Mouse (Mus musculus) kidney, adult 9 months (tissue): Measurements from ENCODE around the gene Stat5b.
A peak's percentile ranks its signal among the peaks of the same experiment; 100 is the strongest.

ENCODE experiments used
- DNase-seq: peaks from one replicate; pipeline ENCODE4 v3.0.0; 2022

Gene Stat5b

DNA sequence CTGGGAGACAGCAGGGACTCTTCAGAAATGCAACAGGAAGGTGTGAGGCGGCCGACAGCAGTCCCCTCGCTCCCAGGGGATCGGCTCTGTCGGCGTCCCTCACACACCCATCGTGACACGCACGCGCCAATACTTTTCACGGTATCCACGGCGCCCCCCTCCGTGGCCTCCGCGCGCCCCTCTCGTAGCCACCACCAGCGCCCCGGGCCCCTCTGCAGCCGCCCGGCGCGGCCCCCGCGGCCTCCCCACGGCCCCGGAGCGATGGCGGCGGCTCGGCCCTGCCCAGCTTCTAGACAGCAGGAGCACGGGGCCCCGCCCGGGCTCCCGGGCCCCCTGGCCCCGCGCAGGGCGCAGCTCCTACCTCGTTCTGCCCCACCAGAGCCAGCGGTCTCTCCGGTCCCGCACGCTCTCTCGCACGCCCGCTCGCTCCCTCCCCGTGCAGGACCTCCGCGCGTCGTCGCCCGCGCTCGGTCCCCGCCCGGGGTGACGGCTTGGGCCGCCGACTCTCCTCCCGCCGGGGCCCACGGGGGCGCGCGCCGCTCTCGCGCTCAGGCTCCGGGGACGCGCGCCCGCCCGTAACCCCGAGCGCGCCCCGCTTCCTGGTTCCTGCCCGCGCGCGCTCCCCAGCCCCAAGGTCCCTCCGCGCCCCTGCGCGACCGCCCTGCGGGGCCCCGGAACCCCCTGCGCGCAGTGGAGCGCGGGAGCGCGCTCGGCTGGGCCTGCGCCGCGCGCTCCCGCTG is at the start of gene Stat5b:
TSS of gene Stat5b (minus strand) at position 687 of the 740 bp plus-strand sequence.
- DNase-seq = peak; percentile 79

DNA sequence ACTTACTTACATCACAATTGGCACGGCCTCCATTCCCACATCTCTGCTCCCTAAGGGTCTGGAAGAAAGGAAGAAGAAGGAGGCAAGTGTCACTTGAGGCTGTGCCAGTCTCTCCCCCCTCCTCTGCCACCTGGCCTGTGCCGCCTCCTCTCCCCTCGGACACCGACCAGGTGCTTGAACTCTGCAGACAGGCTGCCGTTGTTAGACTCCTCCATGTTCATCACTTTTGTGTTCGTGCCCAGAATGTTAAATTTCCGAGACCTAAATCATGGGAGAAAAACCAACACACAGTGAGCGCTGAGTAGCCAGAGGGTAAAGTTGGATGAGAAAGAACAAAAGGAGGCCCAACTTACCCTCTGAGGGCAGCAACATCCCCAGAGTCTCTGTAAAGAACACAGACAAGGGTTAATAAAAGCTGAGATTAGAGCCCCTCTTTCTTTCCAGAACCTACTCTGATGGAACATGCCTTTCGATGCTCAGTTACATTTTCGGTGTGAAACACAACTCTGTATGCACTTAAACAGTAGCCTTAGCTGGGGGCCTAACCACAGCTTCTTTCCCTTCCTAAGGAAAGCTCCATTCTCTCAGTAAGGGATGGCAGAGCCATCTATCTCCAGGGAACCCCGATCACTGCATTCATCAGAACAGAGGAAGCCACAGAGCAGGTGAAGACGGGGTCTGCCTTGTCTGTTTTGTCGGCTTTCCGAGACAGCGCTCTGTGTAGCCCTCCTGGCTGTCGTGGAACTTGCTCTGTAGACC is 48.1 kb upstream of the Stat5b start:
- no peak for DNase-seq

DNA sequence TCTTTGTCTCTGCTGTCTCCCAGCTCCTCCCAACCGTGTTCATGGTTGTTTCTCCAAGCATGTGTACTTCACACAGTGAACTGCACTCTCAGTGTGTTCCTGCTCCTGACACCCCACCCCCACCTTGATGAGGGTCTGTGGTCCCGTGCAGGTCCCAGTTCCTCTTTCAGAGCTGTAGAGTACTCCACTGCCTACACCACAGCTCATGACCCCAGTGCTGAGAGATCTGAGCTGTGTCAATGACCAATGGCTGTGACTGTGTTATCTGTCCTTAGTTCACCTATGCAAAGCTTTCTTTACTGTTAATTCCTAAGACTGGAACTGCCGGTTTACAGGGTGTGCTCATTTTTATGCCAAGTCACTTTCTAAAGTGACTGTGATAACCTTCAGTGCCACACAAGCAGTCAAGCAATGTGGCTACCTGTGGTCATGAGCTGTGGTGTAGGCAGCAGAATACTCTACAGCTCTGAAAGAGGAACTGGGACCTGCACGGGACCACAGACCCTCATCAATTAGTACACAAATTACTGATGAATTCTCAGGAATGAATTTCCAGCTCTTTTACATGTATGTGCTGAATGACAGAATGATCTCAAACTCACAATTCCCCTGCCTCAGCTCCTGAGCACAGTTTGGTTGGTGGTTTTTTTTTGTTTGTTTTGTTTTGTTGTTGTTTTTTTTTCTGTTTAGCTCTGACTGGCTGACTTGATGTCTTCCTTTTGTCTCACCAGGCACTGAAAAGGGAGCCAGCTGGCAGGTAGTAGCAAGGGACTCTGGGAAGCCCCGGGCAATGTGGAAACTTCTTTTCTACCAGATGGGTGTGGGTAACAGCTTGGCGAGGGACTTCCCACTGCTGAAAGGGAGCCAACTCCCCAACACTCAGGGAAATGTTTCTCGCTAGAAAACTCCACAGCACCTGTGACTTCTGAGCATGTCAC is 47.0 kb upstream of the Stat5b start:
- DNase-seq = peak; percentile 32

DNA sequence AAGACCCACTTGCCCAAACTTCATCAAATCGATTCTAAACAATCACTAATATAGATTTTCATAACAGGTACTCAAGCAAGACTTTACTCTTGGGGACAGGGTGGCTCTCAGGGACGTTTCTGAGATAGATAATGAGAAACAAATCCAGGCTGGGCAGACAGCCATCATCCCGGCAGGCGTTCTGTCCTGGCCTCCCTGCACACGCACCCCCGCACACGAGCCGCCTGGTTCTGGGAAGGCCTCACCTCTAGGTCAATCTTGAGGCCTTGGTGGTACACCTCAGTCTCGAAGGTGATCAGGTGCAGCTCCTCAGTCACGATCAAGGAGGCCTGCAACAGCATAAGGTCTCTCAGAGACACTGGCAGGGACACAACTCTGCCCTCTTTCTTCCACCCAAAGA is 45.6 kb upstream of the Stat5b start:
- DNase-seq = no peak

DNA sequence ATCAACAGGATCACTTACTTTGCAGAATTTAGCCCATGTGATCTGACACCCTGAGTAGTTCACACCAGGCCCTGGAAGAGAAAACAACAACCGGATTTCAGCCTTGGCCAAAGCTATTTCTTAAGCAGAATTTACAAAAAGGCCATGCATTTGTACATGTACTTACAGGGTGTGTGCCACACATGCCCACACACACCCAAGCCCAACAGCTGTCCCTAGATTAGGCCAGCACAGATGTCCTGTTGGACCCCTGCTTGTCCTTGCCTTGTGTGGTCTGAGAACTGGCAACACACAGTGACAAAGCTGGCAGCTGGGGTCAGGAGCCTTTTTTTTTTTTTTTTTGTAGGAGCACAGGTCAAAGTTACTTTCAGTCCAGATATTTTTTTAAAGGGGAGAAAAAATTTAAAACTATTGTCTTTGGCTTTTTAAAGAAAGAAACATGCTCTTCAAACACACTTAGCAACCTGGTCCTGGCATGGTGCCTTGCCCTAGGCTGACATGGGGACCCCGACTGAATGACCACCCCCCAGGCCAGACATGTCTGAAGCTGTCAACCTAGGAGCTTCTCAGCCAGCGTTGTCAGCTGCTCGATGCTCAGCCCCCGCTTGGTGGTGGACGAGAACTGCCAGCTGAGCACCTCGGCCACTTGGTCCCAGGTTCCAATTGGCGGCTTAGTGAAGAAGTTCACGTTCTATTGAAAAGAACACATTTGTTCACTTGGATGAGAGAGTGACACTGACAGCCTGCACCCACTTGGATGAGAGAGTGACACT is 43.8 kb upstream of the Stat5b start:
- DNase-seq = no peak

DNA sequence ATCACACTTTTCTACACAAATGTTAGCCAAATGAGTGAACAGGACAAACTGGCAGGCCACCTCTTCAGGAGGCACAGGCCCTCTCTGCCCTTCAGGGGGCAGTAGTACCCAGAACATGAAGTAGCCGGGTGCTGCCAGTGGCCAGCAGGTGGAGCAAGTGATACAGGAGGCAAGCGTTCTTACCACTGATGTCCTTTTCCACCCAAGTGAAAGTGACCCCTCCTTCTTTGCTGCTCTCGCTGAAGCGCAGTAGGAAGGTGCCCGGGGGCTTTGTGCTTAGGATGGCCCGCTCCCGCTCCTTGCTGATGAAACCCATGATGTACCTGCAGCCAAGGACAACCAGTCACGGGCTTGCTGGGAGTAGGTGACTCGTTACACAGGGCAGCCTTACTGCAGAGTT is 43.0 kb upstream of the Stat5b start:
- DNase-seq = peak; percentile 95

DNA sequence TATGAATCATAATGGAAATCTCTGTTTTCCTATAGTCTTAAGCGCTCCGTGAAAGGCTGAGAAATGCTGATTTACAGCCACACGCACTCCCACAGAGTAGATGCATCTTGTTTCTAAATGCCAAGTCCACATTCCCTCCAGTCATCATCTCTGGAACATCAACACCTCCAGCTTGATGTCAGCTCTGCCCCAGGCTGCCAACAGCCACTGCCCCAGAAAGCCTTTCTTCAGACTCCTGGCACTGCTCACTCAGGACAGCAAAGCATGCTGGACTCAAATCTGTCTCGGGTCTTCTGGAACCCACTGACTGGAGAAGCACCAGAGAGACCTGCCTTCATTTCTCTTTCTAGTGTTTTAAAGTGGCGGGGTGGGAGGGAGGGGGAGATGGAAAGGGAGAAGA is 41.9 kb upstream of the Stat5b start:
- no peak for DNase-seq

DNA sequence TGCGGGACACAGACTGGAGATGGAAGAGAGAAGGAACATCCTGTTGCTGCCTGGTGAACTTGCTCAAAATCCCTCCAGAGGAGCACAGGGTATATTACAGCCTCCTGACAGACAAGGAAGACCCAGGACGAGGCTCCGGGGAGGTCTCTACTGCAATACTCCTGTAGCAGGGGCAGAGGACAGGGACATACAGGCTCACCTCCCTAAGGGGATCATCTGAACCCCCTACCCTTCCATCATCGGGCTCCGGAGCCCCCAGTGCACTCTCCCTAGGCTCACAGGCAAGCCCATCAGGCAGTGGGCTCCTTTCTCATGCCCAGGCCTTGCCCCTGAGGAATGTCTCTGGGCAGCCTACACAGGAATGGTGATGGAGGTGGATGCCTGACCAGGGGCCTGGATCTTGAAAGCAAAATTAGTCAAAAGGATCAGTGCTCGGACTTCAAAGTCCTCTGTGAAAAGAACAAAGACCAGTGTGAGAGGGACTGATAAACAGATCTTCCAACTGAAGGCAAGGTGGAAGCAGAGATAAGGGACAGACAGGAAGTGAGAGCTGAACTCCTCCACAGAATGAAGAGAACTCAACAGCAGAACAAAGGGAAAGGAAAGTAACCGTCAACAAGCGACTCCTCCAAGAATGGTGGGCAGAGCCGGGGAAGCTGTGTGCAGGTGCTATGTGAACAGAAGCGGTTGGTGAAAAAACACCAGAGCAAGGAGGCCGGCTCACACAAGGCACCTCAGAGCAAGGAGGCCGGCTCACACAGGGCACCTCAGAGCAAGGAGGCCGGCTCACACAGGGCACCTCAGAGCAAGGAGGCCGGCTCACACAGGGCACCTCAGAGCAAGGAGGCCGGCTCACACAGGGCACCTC is 41.0 kb upstream of the Stat5b start:
- no peak for DNase-seq

DNA sequence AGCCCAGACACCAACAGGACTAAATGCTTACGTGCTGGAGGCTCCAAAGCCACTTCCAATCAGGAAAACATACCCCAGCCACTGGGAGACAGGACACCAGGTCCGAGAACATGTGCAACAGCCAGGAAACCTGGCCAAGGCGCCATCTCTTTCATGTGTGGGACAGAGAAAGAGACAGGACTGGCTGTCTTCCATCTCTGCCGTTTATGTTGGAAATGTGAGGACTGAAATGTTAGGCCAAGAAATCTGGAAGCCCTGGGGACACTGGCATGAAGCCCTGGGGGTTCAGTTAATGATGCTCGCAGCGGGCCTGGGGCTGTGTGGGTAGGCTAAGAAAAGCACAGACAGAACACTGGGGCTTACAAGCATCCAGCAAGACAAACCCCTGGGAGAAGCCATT is 40.0 kb upstream of the Stat5b start:
- DNase-seq = no peak

DNA sequence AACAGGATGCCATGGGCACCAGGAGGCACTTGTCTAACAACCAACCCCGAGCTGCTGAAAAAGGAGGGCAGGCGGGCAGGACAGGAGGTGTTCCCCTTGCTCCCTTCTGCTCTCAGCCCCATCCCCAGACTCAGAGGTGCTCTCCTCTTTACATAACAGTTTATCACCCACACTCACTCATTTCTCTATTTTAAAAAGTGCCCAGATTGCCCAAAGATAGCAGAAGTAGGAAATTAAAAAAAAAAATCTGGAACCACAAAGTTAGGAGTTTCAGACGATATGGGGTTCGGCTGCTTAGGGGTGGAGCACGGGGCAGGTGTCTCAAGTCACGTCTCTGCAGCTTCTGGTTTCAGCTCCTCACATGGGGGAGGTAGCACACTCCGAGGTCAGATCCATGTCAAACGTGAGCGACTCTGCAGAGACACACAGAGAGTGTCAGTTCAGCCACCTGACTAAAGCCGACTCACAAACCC is 37.9 kb upstream of the Stat5b start:
- DNase-seq = no peak

DNA sequence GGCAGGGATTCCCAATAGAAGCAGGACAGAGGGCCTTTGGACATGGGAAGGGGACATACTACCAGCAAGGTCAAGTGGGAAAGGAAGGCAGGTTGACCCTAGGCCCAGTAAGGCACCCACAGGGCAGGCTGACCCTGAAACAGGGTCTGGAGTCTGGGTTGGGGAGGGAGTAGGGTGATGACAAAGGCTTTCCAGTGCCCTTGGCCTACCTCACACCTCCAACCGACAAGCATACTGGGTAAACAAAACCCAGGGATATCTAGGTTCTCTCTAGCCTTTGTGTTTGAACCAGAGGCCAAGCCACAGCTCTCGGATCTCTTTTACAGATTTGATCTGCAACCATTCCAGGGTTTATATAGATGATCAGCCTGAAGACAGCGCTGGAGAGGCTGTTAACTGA is 37.2 kb upstream of the Stat5b start:
- no peak for DNase-seq

DNA sequence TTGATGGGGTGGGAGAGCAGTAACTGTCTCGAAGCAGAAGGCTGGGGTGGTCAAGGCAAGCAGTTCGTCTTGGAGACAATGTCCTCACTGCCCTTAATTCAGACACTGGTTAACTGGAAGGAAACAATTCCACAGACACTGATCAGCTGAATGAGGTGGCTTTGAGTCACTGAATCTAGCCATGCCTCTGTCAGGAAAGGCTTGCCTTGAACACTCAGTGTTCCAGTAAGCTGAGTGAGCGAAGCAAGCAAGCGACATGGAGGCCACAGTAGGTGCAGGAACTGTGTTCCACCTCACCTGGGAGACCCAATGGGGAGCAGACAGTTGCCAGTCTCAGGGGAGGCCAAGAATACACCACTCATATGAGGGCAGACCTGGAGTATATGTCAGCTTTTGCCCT is 36.7 kb upstream of the Stat5b start:
- no peak for DNase-seq

DNA sequence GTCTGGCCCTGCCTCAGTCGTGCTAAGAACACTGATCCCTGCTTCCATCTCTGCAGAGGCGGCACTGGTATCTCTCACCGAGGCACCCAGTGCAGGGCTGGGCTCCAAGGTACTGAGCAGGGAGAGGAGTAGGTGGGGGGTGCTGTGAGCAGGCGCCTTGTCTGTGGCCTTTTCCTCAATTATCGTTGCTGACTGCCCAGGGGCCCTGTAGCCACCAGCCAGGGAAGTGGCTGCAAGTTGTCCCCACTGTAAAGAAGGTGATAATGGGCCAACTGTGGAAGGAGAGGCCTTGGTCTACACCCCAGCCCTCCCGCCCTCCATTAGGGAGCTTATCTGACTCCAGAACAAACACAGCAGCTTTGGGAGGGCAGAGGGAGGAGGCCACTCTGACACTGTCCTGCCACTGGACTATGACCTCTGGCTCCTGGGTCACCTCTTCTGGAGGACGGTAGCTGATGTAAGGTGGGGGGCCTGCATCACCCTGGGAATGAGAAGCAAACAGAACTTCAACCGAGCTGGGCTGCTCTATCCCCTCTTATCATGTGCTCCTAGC is 35.7 kb upstream of the Stat5b start:
- DNase-seq = no peak

DNA sequence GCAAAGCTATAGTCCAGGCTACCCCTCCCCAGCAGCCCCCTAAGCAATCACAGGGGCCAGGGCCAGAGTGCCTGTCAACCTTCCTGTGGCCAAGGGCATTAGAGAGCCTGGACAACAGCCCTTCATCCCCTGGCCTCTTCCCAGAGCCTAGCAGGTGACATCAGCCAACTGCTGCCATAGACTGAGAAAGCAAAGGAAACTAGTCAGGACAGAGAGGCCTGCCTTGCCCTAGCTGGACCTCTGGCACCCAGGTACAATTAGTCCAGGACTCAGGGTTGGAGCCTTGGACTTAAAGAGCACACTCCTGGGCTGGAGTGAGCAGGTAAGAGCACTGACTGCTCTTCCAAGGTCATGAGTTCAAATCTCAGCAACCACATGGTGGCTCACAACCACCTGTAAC is 34.9 kb upstream of the Stat5b start:
- no peak for DNase-seq

DNA sequence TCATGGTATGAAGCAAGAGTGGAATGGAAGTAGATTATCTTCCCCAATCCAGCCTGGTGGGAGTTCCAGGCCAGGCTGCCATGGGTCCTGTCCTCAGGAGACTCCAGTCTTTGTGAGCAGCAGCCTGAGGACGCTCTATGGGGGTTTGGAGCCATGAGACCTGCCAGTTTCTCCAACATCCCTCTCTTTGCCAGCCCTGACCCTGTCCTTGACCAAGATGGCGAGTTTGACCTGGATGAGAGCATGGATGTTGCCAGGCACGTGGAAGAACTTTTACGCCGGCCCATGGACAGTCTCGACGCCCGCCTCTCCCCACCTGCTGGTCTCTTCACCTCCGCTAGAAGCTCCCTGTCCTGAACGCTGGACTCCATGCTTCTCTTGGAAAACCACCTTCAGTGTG is 33.1 kb upstream of the Stat5b start:
- no peak for DNase-seq

DNA sequence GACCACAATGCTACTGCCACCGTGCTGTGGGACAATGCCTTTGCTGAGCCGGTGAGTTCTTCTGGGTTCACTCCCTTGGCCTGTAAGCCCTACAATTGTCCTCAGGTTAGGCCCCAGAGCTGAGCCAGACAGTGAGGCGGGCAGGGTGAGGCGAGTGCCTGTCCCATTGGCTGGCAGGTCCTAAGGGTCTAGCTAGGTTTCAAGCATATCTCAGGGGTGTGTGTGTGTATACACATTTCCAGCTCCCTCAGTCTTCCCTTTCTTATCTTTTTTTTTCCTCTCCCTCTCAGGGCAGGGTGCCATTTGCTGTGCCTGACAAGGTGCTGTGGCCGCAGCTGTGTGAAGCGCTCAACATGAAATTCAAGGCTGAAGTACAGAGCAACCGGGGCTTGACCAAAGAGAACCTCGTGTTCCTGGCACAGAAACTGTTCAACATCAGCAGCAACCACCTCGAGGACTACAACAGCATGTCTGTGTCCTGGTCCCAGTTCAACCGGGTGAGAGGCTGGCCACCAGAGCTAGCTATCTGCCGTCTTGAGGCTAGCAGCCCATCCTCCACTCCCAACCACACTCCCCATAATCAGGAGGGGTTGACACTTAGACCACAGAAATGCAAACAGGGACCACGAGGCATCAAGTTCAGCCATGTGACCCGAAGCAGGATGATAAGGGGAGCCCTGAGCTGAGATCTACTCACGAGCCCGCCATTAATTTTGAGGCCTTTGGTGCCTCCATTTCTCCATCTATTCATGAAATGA is 29.0 kb upstream of the Stat5b start:
- DNase-seq = no peak

DNA sequence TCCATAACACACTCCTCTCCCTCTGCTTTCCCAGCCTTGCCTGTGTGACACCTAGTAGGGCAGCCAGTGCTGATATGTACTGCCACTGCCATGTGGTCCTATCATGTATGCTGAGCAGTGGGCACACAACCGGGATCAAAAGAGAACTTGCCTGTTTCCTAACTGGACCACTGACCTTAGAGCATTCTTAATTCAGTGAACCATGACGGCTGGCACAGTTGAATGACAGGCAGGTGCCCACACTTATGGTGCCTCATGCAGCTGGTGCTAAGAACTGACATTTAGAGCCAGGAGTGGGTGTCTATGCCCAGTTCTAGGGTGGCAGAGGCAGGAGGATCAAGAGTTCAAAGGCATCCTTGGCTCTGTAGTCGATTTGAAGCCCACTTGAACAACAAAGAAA is 25.2 kb upstream of the Stat5b start:
- DNase-seq = peak; percentile 77

DNA sequence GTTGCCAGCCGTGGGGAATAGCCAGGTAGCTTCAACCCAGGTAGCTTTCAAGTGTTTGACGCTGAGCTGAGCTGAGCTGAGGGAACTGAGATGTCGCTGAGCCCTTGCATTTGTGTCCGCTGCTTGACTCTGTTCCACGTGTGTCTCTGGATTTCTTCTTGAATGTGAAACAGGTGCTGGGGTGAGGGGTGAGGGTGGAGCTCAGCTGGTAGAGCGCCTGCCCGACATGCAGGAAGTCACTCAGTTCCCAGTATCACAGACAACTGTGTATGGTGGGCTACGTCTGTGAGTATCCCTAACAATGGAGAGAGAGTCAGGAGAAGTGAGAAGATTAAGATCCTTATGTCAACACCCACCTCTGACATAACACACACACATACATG is 20.4 kb upstream of the Stat5b start:
- DNase-seq = no peak

DNA sequence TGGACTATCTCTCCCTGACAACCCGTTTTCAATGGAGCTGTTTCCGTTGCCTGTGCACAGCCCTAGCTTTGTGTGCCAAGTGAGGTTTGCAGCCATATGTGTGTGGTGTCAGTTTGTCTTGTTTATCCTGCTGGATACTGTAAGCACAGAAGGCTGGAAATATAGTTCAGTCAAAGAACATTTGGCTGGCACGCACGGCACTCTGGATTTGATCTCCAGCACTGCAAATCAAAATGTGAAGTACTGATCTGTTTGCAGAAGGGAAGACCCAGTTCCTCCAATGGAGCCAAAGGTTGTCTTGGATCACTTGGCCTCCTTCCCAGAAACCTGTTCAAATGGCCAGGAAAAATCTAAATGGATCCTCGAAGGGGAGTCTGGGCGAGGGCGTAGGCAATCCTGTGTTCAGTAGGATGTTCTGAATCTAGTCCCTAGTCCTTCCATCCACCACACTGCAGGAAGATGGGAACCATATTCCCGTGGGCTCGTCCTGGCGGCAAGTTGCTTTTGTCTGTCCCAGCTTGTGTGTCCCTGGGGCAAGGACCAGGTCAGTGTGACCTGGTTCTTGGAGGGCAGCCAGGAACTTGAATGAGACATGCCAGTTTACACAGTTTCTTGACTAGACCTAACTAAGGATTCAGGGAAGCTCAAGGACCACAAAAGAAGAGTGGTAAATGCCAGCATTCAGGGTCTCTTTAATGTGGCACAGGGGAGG is 19.9 kb upstream of the Stat5b start:
- DNase-seq = peak; percentile 77

DNA sequence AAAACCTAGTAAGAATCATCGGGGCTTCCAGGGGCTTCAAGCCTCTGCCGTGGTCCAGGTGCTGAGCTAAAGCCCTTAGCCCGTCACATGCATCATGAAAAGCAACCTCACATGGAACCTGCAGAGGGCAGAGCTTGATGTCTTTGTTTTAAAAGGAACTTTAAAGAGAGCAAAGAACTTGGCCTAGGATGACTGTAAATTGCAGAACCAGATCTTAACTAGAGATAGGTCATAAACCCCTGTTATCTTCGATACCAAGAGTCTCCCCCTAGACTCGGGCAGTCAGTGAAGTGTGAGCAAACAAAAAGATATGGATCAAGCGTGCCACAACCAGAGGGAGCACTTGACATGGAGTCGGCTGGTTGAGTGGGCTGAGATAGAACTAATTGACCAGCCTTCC is 15.1 kb upstream of the Stat5b start:
- no peak for DNase-seq
